In the genomic region with DNA sequence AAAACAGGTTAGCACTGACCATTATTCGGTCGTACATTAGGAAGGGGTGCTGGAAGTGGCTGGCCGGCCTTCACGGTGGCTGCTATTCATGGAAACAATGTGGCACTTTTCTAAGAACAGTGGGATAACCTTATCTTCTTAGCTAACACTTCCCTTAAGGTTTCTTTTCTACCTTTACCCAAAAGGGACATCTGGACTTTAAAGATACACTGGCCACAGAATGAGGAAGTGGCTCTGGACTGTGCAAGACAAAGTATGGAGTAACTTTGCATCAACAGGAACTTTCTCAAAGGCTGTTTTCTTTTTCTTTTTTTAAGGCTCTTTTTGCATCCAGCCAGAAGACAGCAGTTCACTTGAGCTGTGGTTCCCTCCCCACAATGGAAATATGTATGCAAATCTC, we compare ENCODE assay signal across 1 mouse cellular context.
TF ChIP-seq lines count a peak whose summit lies in the region.

No protein-coding gene starts in this region.

TF ChIP-seq in MEL, 35 proteins besides CTCF, POLR2A, EP300 and RAD21:
- TF ChIP-seq TAL1 (IDR thresholded peaks at IDR 0.05; ENCODE audit: low read length) (peak; percentile 91), USF2 (IDR thresholded peaks at IDR 0.05; ENCODE audit: borderline replicate concordance in 1 of 2, insufficient read depth in 1 of 2, low read depth in 1 of 2, low read length in 2 of 2) (no peak), MEF2A (IDR thresholded peaks at IDR 0.05; ENCODE audit: extremely low read depth, insufficient replicate concordance, low read depth, low read length, poor library complexity, severe bottlenecking) (no peak), ELF1 (IDR thresholded peaks at IDR 0.05; ENCODE audit: low read depth, low read length) (0 out of 2 replicates have a peak, but pooled peaks have one; percentile 25), ETS1 (IDR thresholded peaks at IDR 0.05; ENCODE audit: low read depth, low read length) (peak; percentile 58; the same call in 1 of the 2 replicates), ZNF384 (IDR thresholded peaks at IDR 0.05; ENCODE audit: low read depth, low read length) (0 out of 2 replicates have a peak, but pooled peaks have one; percentile 41), KAT2A (conservative IDR thresholded peaks at IDR 0.05; ENCODE audit: low read depth, low read length) (no peak), ZKSCAN1 (IDR thresholded peaks at IDR 0.05; ENCODE audit: low read depth, low read length) (no peak), GATA1 (IDR thresholded peaks at IDR 0.05; ENCODE audit: low read depth, low read length) (peak; percentile 74), SIN3A (IDR thresholded peaks at IDR 0.05; ENCODE audit: low read length) (0 out of 2 replicates have a peak, but pooled peaks have one; percentile 28), ZMIZ1 (IDR thresholded peaks at IDR 0.05; ENCODE audit: low read depth, low read length) (no peak), MYC (IDR thresholded peaks at IDR 0.05; ENCODE audit: low read depth, low read length) (0 out of 2 replicates have a peak, but pooled peaks have one; percentile 26), TCF12 (IDR thresholded peaks at IDR 0.05; ENCODE audit: low read depth, low read length) (peak; percentile 85), RCOR1 (IDR thresholded peaks at IDR 0.05; ENCODE audit: low read depth, low read length) (peak; percentile 31; the same call in 1 of the 2 replicates)
